Mouse (Mus musculus): ENCODE data around the gene Nphp4.

- TF ChIP-seq GATA1 (IDR thresholded peaks at IDR 0.05; ENCODE audit: low read length) = no peak
- TF ChIP-seq TAL1 (IDR thresholded peaks at IDR 0.05; ENCODE audit: low read length) = no peak
These were observed 70.0 kb downstream of the Nphp4 start for GRCm38 (mm10) chr4:152546481-152546880.
